Mouse (Mus musculus) embryonic facial prominence, embryonic 14.5 days (tissue): ENCODE measurements around the gene Prkce. TPM values are rescaled to one million over a fixed set of nuclear protein-coding genes. Genes with fewer than 3 reads are reported as not detected.

Experiments used
- ATAC-seq: fragments of 200-750 bp; cut with Nextera tagmentation; 2 replicates; pipeline ENCODE4 v1.8.0; 2017; ENCODE audit warnings: low read depth, moderate number of reproducible peaks, moderate TSS enrichment
- DNase-seq: peaks from one replicate; pipeline ENCODE4 v3.0.0-alpha.2; 2015; ENCODE audit warnings: low spot score
- H3K27ac ChIP-seq: fragments of 300-500 bp; sonication (generic); replicated peaks from 2 replicates; pipeline ENCODE4 v1.5.1; 2014; ENCODE audit warnings: low read depth, mild to moderate bottlenecking, low read length, moderate library complexity
- H3K27me3 ChIP-seq: fragments of 300-500 bp; sonication (generic); replicated peaks from 2 replicates; pipeline ENCODE4 v1.6.1; 2014; ENCODE audit warnings: low read length; ENCODE audit not compliant: control insufficient read depth, insufficient read depth
- H3K36me3 ChIP-seq: fragments of 300-500 bp; sonication (generic); 2 replicates; pipeline ENCODE4 v1.6.1; 2014; ENCODE audit warnings: low read length, mixed read lengths; ENCODE audit not compliant: control insufficient read depth, insufficient read depth
- H3K4me1 ChIP-seq: fragments of 300-500 bp; sonication (generic); 2 replicates; pipeline ENCODE4 v1.6.1; 2014; ENCODE audit warnings: antibody characterized with exemption, low read length; ENCODE audit not compliant: control insufficient read depth, insufficient read depth
- H3K4me2 ChIP-seq: fragments of 300-500 bp; sonication (generic); 2 replicates; pipeline ENCODE4 v1.6.1; 2014; ENCODE audit warnings: low read depth, mild to moderate bottlenecking, low read length, moderate library complexity, mixed read lengths
- H3K4me3 ChIP-seq: fragments of 300-500 bp; sonication (generic); 2 replicates; pipeline ENCODE4 v1.5.1; 2014; ENCODE audit warnings: low read depth, mild to moderate bottlenecking, low read length
- H3K9ac ChIP-seq: fragments of 300-500 bp; sonication (generic); 2 replicates; pipeline ENCODE4 v1.6.1; 2014; ENCODE audit warnings: low read depth, mild to moderate bottlenecking, low read length, moderate library complexity, mixed read lengths
- H3K9me3 ChIP-seq: fragments of 300-500 bp; sonication (generic); 2 replicates; pipeline ENCODE4 v1.6.1; 2016; ENCODE audit warnings: low read length; ENCODE audit not compliant: control insufficient read depth
- WGBS: fragments of 180-500 bp; shearing (Covaris S2); extraction: QIAGEN DNeasy Blood & Tissue Kit; methylation state at CpG from one replicate; pipeline ENCODE4 v1.1.7; 2014; 5-methylcytosine and 5-hydroxymethylcytosine counted together
- polyA plus RNA-seq: library from polyadenylated mRNA; unstranded; fragments of >200 nt; fragmentation: Nextera tagmentation; extraction: Ambion mirVana; gene quantifications from 2 replicates; pipeline ENCODE4 v1.2.1, GENCODE M21; 2014

Prkce gene
- polyA plus RNA-seq, 1 experiment from 2014 or later, result 9.7 TPM

DNA sequence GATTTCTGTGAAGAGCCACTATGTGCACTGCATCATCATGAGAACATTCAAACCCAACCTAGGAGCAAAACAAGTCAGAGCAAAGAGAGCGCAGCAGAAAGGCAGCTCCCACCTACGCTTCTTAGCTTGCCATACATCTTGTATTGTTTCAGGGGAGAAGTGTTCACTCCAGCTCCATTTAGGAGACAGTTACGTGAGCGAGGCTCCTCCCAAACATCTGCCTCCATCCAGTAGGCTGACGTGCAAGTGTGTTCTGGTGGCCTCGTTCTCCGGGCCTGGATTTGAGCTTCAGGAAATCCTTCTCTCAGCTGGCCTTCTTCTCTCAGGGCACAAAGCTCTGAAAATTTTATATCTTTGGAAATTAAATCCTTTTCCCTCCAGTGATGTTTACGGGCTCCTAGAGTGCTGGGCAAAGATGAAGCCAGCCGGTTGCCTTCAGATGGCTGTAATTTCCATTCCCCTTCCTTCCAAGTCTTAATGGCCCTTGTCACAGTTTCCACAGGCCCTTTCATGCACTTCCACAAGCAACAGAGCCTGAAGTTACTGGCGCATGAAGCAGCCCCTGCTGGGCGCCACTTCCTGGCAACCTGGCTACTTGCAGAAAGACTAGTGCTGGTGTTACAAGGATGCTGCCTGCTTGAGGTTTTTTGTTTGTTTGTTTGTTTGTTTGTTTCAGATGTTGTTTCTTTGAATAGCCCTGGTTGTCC is 237.4 kb downstream of the Prkce start:
- Histone ChIP-seq H3K9me3 (no peaks in the 10 kb centered on the region), H3K27me3 (no peaks in the 10 kb centered on the region), H3K4me2 (no peak overlapping the region), H3K27ac (no peak overlapping the region), H3K9ac (no peak overlapping the region), H3K36me3 (no peaks in the 10 kb centered on the region), H3K4me3 (no peak overlapping the region), H3K4me1 (peaks cover 17% of the 10 kb centered on the region; the same call in 1 of the 2 replicates)
- 64% methylated on average over 11 of the region's 11 CpGs for WGBS
- DNase-seq (no peak), ATAC-seq (no peak)

DNA sequence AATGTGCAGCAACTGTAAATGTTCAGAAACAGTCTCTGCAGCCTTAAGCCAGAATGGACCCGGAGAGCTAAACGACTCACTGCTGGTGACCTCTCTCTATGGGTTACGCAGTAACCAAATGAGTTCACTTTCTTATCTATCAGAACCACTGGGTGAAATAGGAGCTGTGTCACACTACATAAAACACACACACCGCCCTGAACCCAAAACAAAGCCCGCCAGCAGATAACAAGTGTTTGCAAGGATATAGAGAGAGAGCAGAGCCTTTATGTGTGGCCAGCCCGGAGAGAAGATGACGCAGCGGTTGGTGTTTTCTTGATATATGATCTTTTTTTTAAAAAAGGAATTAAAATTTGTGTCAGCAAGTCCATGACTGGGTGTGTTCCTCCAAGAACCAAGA is 238.1 kb downstream of the Prkce start:
- Histone ChIP-seq H3K9ac (no peak overlapping the region), H3K4me2 (no peak overlapping the region), H3K27me3 (no peaks in the 10 kb centered on the region), H3K9me3 (no peaks in the 10 kb centered on the region), H3K4me3 (no peak overlapping the region), H3K36me3 (no peaks in the 10 kb centered on the region), H3K27ac (no peak overlapping the region), H3K4me1 (peaks cover 17% of the 10 kb centered on the region; the same call in 1 of the 2 replicates)
- WGBS, result 81% methylated on average over 8 of the region's 8 CpGs
- ATAC-seq (no peak), DNase-seq (no peak)

GRCm38 (mm10) chr17:86407921-86408613 is 240.5 kb downstream of the Prkce start:
- no peak for ATAC-seq
- Histone ChIP-seq H3K4me3 (no peak overlapping the region), H3K4me1 (peaks cover 26% of the 10 kb centered on the region), H3K27ac (no peak overlapping the region), H3K36me3 (no peaks in the 10 kb centered on the region), H3K4me2 (no peak overlapping the region), H3K9me3 (no peaks in the 10 kb centered on the region), H3K27me3 (no peaks in the 10 kb centered on the region), H3K9ac (no peak overlapping the region)
- WGBS, result 79% methylated on average over 8 of the region's 8 CpGs
- DNase-seq, result peak; percentile 42

- H3K4me3 ChIP-seq, result no peak overlapping the region
Observed at GRCm38 (mm10) chr17:86408614-86409006, 241.0 kb downstream of the Prkce start.

GRCm38 (mm10) chr17:86409485-86409884 is 241.9 kb downstream of the Prkce start:
- Histone ChIP-seq H3K4me2 (no peak overlapping the region), H3K4me1 (peaks cover 28% of the 10 kb centered on the region), H3K9ac (no peak overlapping the region), H3K4me3 (no peak overlapping the region), H3K27ac (no peak overlapping the region), H3K36me3 (no peaks in the 10 kb centered on the region), H3K9me3 (no peaks in the 10 kb centered on the region), H3K27me3 (no peaks in the 10 kb centered on the region)
- 94% methylated on average over 8 of the region's 8 CpGs for WGBS
- DNase-seq, result no peak
- no peak for ATAC-seq

More at GRCm38 (mm10) chr17:86408614-86409006, 241.0 kb downstream of the Prkce start:
- H3K36me3 ChIP-seq, result no peaks in the 10 kb centered on the region
- no peak overlapping the region for H3K27ac ChIP-seq
- H3K9me3 ChIP-seq, result no peaks in the 10 kb centered on the region
- WGBS, result 75% methylated on average over 5 of the region's 5 CpGs
- no peak for ATAC-seq
- no peak for DNase-seq
- no peak overlapping the region for H3K9ac ChIP-seq
- H3K4me1 ChIP-seq, result peaks cover 26% of the 10 kb centered on the region
- H3K4me2 ChIP-seq, result no peak overlapping the region
- H3K27me3 ChIP-seq, result no peaks in the 10 kb centered on the region

DNA sequence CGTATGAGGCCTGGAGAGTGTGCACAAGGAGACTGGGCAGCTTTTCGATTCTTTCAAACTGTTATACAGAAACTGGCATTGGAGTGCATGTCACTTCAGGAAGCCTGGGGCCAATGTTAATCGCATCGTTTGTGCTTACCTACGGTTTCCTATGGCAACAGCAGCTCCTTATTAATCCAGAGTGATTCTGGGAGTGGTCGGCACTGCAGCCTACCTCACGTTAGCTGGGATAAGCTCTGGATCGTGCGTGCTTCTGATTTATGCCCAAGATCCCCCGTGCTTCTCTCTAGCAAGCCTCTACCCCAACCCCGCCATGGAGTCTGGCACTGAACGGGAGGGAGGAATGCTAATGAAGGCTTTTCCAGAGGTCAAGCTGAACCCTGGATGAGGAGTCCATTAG is 242.9 kb downstream of the Prkce start:
- ATAC-seq (no peak; the same call in 1 of the 2 replicates), DNase-seq (no peak)
- H3K9ac ChIP-seq, result no peak overlapping the region
- peaks cover 24% of the 10 kb centered on the region for H3K4me1 ChIP-seq
- no peaks in the 10 kb centered on the region for H3K36me3 ChIP-seq
- no peaks in the 10 kb centered on the region for H3K27me3 ChIP-seq
- H3K27ac ChIP-seq, result no peak overlapping the region
- no peak overlapping the region for H3K4me3 ChIP-seq
- H3K9me3 ChIP-seq, result no peaks in the 10 kb centered on the region
- H3K4me2 ChIP-seq, result no peak overlapping the region
- 74% methylated on average over 12 of the region's 12 CpGs for WGBS

DNA sequence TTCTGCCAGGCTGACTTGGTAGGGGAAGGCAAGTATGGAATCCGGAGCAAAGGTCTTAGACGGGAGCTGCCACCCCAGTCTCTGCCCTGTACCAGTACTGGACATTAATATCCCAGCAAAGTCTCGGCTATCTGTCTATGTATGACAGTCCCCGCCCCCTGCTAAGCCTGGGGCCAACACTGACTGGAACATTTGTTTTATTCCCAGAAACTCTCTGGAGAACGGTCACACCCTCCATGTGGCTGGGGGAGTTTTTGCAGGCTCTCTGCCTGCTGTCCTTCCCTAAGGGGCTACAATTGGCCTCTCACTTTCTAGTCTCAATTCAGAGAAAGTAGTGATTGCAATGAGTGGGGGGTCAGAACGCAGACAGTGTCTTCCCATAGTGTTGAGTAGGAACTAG is 244.6 kb downstream of the Prkce start:
- WGBS, result 66% methylated on average over 6 of the region's 6 CpGs

GRCm38 (mm10) chr17:86414608-86415007 is 247.0 kb downstream of the Prkce start:
- WGBS, result 54% methylated on average over 8 of the region's 8 CpGs
- Histone ChIP-seq H3K4me1 (peaks cover 15% of the 10 kb centered on the region), H3K27me3 (no peaks in the 10 kb centered on the region), H3K27ac (no peak overlapping the region), H3K36me3 (no peaks in the 10 kb centered on the region), H3K4me3 (no peak overlapping the region), H3K9ac (no peak overlapping the region), H3K4me2 (no peak overlapping the region), H3K9me3 (no peaks in the 10 kb centered on the region)
- ATAC-seq (no peak), DNase-seq (peak; percentile 22)

More for the DNA sequence above, 244.6 kb downstream of the Prkce start:
- H3K4me1 ChIP-seq, result peaks cover 24% of the 10 kb centered on the region
- H3K27ac ChIP-seq, result no peak overlapping the region
- H3K36me3 ChIP-seq, result no peaks in the 10 kb centered on the region
- no peak overlapping the region for H3K4me2 ChIP-seq
- peak; percentile 31 for DNase-seq
- peak; percentile 32; the same call in 1 of the 2 replicates for ATAC-seq
- no peaks in the 10 kb centered on the region for H3K27me3 ChIP-seq
- no peaks in the 10 kb centered on the region for H3K9me3 ChIP-seq
- no peak overlapping the region for H3K4me3 ChIP-seq
- H3K9ac ChIP-seq, result 0 out of 2 replicates have a peak overlapping the region, but pooled peaks have one; percentile 37
